Mouse (Mus musculus): Measurements from ENCODE around the gene Prpf8. TPM values are rescaled to one million over a fixed set of nuclear protein-coding genes. Genes with fewer than 3 reads are reported as not detected.

The Prpf8 gene
- polyA plus RNA-seq, 1 experiment from 2014 or later, result 52.5 TPM

GRCm38 (mm10) chr11:75535106-75535795 is 48.6 kb downstream of the Prpf8 start:
- H3K9me3 ChIP-seq (replicated peaks), result no peaks in the 10 kb centered on the region
- ATAC-seq (ENCODE audit: insufficient number of reproducible peaks, low FRiP score, low TSS enrichment, low read depth), result no peak
- no peak overlapping the region for H3K27ac ChIP-seq (replicated peaks)
- peaks cover 21% of the 10 kb centered on the region for H3K4me1 ChIP-seq
- no peak overlapping the region for H3K9ac ChIP-seq
- 49% methylated on average over 13 of the region's 13 CpGs for WGBS
- no peak overlapping the region for H3K4me3 ChIP-seq (replicated peaks)
- H3K4me2 ChIP-seq (replicated peaks), result no peak overlapping the region
- H3K27me3 ChIP-seq, result no peaks in the 10 kb centered on the region
- H3K36me3 ChIP-seq, result no peaks in the 10 kb centered on the region

DNA sequence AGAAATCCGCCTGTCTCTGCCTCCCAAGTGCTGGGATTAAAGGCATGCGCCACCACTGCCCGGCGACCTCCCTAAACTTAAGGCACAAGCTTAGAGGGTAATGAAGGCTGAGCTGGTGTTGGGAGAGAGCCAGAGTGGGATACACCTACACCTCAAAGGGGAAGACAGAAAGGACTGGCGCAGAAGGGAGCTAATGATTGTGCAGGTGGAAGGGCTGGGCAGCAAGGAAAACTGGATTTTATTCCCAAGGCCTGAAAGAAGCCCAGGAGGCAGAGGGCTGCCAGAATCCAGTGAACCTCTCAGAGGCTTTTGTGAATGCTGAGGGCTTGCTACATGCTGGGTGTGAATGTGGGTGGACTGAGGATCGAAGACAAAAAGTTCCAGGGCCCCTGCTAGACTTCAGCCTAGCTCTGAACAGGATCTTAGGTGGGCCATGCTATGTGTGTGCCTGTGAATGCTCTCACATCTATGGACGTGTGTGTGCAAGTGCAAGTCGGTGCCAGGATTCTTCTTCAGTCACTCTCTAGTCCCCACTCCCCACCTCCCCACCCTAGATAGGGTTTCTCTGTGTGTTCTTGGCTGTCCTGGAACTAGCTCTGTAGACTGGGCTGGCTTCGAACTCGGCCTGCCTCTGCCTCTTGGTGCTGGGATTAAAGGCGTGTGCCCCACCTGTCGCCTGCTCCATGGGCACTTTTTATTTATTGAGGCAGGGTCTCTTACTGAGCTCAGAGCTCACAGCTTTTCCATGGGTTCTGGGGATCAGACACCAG is 49.8 kb downstream of the Prpf8 start:
- 88% methylated on average over 12 of the region's 12 CpGs for WGBS
- ATAC-seq (ENCODE audit: insufficient number of reproducible peaks, low FRiP score, low TSS enrichment, low read depth), result no peak
- Histone ChIP-seq H3K4me2 (replicated peaks) (no peak overlapping the region), H3K27ac (replicated peaks) (no peak overlapping the region), H3K9ac (no peak overlapping the region), H3K9me3 (replicated peaks) (no peaks in the 10 kb centered on the region), H3K4me3 (replicated peaks) (no peak overlapping the region), H3K27me3 (no peaks in the 10 kb centered on the region), H3K36me3 (no peaks in the 10 kb centered on the region), H3K4me1 (peaks cover 18% of the 10 kb centered on the region)

DNA sequence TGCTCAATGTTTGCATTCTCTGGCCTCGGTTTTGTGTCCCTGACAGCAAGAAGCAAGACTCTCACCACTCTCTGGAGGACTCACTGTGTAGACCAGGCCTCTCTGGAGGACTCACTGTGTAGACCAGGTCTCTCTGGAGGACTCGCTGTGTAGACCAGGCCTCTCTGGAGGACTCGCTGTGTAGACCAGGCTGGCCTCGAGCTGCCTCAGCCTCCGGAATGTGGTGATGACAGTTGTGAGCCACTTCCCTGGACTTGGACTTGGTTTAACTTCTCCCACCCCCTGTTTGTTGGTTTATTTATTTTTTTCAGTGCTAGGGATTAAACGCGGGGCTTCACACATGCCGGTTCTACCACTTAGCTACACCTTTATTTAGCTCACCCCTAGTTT is 50.4 kb downstream of the Prpf8 start:
- H3K4me1 ChIP-seq, result peaks cover 16% of the 10 kb centered on the region
- no peaks in the 10 kb centered on the region for H3K9me3 ChIP-seq (replicated peaks)
- no peak overlapping the region for H3K27ac ChIP-seq (replicated peaks)
- H3K4me2 ChIP-seq (replicated peaks), result no peak overlapping the region
- ATAC-seq (ENCODE audit: insufficient number of reproducible peaks, low FRiP score, low TSS enrichment, low read depth), result no peak
- no peak overlapping the region for H3K4me3 ChIP-seq (replicated peaks)
- H3K9ac ChIP-seq, result no peak overlapping the region
- H3K36me3 ChIP-seq, result no peaks in the 10 kb centered on the region
- WGBS, result 86% methylated on average over 8 of the region's 8 CpGs
- no peaks in the 10 kb centered on the region for H3K27me3 ChIP-seq

- Histone ChIP-seq H3K27ac (replicated peaks) (peak overlapping the region; percentile 9; the same call in 1 of the 2 replicates), H3K9ac (no peak overlapping the region)
- WGBS, result 49% methylated on average over 11 of the region's 11 CpGs
Observed at GRCm38 (mm10) chr11:75537491-75538183, 51.0 kb downstream of the Prpf8 start.

DNA sequence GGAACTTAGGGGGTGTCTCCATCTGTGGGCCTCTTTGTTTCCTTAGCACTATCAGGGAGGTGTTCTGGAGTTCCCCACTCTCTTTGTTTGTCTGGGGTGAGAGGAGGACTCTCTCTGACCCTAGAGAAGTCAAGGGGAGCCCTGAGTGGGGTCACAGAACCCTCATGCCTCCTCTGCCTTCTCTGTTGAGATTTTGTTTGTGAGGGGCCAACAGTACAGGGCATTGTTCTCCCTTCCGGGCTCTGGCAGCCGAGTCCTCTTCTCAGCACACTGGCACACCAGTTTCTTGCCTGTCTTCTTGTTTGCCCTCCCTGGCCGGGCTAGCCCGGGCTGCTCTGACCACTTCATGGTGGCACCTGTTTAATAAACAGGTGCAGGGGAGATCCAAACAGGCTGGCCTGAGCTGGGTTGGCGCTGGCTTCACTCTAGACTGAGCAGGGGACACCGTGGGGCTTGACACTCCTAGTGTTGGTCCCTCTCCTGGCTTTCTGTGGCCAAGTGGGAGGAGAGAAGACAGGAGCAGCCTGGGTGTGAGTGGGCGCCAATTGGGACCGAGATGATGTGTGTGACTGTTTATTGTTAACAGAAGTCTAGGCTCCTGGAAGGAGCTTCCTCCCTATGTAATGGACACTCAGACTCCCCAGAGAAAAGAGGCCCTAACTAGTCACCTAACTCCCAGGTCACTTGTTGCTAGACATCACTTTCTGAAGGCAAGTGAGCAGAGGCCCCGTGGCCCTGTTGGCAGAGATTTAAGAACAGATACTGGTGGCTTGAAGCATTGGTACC is 51.8 kb downstream of the Prpf8 start:
- peak overlapping the region; percentile 9; the same call in 1 of the 2 replicates for H3K27ac ChIP-seq (replicated peaks)
- H3K36me3 ChIP-seq, result no peaks in the 10 kb centered on the region
- no peak overlapping the region for H3K4me2 ChIP-seq (replicated peaks)
- no peaks in the 10 kb centered on the region for H3K9me3 ChIP-seq (replicated peaks)
- WGBS, result 55% methylated on average over 9 of the region's 9 CpGs
- no peaks in the 10 kb centered on the region for H3K27me3 ChIP-seq
- no peak overlapping the region for H3K9ac ChIP-seq
- no peak for ATAC-seq (ENCODE audit: insufficient number of reproducible peaks, low FRiP score, low TSS enrichment, low read depth)
- 0 out of 2 replicates have a peak, but pooled peaks cover 8% of the 10 kb centered on the region for H3K4me1 ChIP-seq
- no peak overlapping the region for H3K4me3 ChIP-seq (replicated peaks)

More at GRCm38 (mm10) chr11:75537491-75538183, 51.0 kb downstream of the Prpf8 start:
- Histone ChIP-seq H3K9me3 (replicated peaks) (no peaks in the 10 kb centered on the region), H3K4me2 (replicated peaks) (no peak overlapping the region), H3K36me3 (no peaks in the 10 kb centered on the region), H3K27me3 (no peaks in the 10 kb centered on the region), H3K4me1 (peaks cover 10% of the 10 kb centered on the region; the same call in 1 of the 2 replicates), H3K4me3 (replicated peaks) (no peak overlapping the region)
- ATAC-seq (ENCODE audit: insufficient number of reproducible peaks, low FRiP score, low TSS enrichment, low read depth), result no peak

- H3K9ac ChIP-seq, result no peak overlapping the region
- no peak for ATAC-seq (ENCODE audit: insufficient number of reproducible peaks, low FRiP score, low TSS enrichment, low read depth)
- WGBS, result 73% methylated on average over 13 of the region's 13 CpGs
- H3K27me3 ChIP-seq, result no peaks in the 10 kb centered on the region
- 0 out of 2 replicates have a peak, but pooled peaks cover 8% of the 10 kb centered on the region for H3K4me1 ChIP-seq
- no peaks in the 10 kb centered on the region for H3K9me3 ChIP-seq (replicated peaks)
- no peak overlapping the region for H3K27ac ChIP-seq (replicated peaks)
- H3K36me3 ChIP-seq, result no peaks in the 10 kb centered on the region
- no peak overlapping the region for H3K4me3 ChIP-seq (replicated peaks)
- no peak overlapping the region for H3K4me2 ChIP-seq (replicated peaks)
Observed at GRCm38 (mm10) chr11:75538970-75539299, 52.3 kb downstream of the Prpf8 start.

GRCm38 (mm10) chr11:75540209-75540608 is 53.6 kb downstream of the Prpf8 start:
- 70% methylated on average over 8 of the region's 8 CpGs for WGBS
- ATAC-seq (ENCODE audit: insufficient number of reproducible peaks, low FRiP score, low TSS enrichment, low read depth), result no peak
- Histone ChIP-seq H3K4me1 (0 out of 2 replicates have a peak, but pooled peaks cover 8% of the 10 kb centered on the region), H3K4me2 (replicated peaks) (no peak overlapping the region), H3K9ac (no peak overlapping the region), H3K27me3 (no peaks in the 10 kb centered on the region), H3K27ac (replicated peaks) (no peak overlapping the region), H3K4me3 (replicated peaks) (no peak overlapping the region), H3K9me3 (replicated peaks) (no peaks in the 10 kb centered on the region), H3K36me3 (no peaks in the 10 kb centered on the region)

- no peak for ATAC-seq (ENCODE audit: insufficient number of reproducible peaks, low FRiP score, low TSS enrichment, low read depth)
- H3K27ac ChIP-seq (replicated peaks), result no peak overlapping the region
- WGBS, result 68% methylated on average over 19 of the region's 19 CpGs
- no peaks in the 10 kb centered on the region for H3K36me3 ChIP-seq
- H3K4me3 ChIP-seq (replicated peaks), result no peak overlapping the region
- H3K4me1 ChIP-seq, result 0 out of 2 replicates have a peak, but pooled peaks cover 8% of the 10 kb centered on the region
- no peak overlapping the region for H3K9ac ChIP-seq
- H3K27me3 ChIP-seq, result no peaks in the 10 kb centered on the region
- H3K9me3 ChIP-seq (replicated peaks), result no peaks in the 10 kb centered on the region
- H3K4me2 ChIP-seq (replicated peaks), result no peak overlapping the region
Observed at GRCm38 (mm10) chr11:75540710-75541581, 54.3 kb downstream of the Prpf8 start.

- Histone ChIP-seq H3K9ac (no peak overlapping the region), H3K27ac (replicated peaks) (no peak overlapping the region), H3K27me3 (no peaks in the 10 kb centered on the region), H3K36me3 (no peaks in the 10 kb centered on the region), H3K9me3 (replicated peaks) (no peaks in the 10 kb centered on the region), H3K4me3 (replicated peaks) (no peak overlapping the region), H3K4me1 (peaks cover 8% of the 10 kb centered on the region), H3K4me2 (replicated peaks) (no peak overlapping the region)
- ATAC-seq (ENCODE audit: insufficient number of reproducible peaks, low FRiP score, low TSS enrichment, low read depth), result no peak
- 74% methylated on average over 9 of the region's 9 CpGs for WGBS
Observed at GRCm38 (mm10) chr11:75544713-75545112, 58.1 kb downstream of the Prpf8 start.

DNA sequence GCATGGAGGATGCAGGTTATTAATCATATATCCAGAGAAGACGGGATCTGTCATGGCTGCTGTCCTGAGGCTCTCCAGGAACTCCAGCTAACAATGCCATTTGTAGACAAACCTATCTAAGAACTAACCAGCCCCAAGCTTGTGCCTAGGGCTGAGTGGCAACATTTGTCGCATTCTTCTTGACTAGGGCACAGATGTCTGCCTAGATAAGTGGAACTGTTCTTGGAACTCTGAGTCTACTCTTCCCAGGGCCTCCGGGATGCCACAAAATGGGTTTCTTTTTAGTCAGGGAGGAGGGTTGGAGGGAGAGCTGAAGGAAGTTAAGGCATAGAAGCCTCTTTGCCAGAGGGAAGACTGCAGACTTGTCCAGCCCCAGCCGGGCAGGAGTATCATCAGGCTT is 59.4 kb downstream of the Prpf8 start:
- no peaks in the 10 kb centered on the region for H3K27me3 ChIP-seq
- no peak overlapping the region for H3K27ac ChIP-seq (replicated peaks)
- no peak overlapping the region for H3K4me3 ChIP-seq (replicated peaks)
- H3K36me3 ChIP-seq, result no peaks in the 10 kb centered on the region
- WGBS, result 52% methylated on average over 4 of the region's 4 CpGs
- peaks cover 20% of the 10 kb centered on the region for H3K4me1 ChIP-seq
- no peak overlapping the region for H3K4me2 ChIP-seq (replicated peaks)
- H3K9ac ChIP-seq, result no peak overlapping the region
- no peak for ATAC-seq (ENCODE audit: insufficient number of reproducible peaks, low FRiP score, low TSS enrichment, low read depth)
- no peaks in the 10 kb centered on the region for H3K9me3 ChIP-seq (replicated peaks)

All from embryonic facial prominence, embryonic 15.5 days (tissue).